Mouse (Mus musculus) adrenal gland, postnatal 25 days (tissue): ENCODE measurements around the gene Polr2h. TPM values are rescaled to one million over a fixed set of nuclear protein-coding genes. Genes with fewer than 3 reads are reported as not detected.

Experiments
- DNase-seq: peaks from one replicate; pipeline ENCODE4 v3.0.0; 2021; ENCODE audit warnings: mixed read lengths
- total RNA-seq: library from RNA; stranded (reverse); gene quantifications from 2 replicates; pipeline ENCODE4 v1.2.3, GENCODE M21; 2021

Polr2h gene
- total RNA-seq, 1 experiment from 2014 or later = 56.3 TPM

DNA sequence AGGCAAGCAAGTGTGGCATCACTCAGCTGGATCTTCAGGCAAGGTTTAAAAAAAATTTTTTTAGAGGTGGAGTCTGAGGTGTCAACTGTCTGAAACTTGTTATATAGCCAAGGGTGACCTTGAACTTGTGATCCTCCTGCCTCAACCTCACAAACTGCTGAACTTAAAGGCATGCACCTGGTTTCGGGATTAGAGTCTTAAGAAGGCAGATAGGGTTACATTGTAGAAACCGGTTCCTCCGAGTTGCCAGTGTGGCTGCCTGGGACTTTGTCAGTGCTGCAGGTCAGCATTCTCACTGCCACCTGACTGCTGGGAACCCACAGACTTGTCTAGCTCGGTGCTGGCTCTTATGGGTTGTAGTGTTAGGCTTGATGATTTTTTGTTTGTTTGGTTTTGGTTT is 5.8 kb downstream of the Polr2h start:
- no peak for DNase-seq

DNA sequence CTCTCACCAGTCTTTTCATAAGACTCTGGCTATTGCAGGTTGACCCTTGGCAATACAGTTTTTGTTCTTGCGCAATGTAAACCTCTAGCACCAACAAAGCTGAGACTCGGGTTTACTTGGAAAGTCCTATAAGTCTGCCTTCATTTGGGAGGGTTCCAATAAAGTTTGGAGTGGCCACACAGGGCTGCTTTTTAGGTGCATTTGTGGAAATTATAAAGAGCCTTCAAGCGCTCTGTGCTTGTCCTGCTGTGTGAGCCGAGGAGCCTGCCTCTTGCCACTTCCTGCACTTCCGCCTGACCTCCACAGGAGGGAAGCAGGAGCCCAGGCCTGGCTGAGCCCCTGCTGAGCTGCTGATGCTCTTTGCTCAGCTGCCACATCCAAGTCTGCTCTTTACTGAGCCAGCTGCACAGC is 6.9 kb downstream of the Polr2h start:
- peak; percentile 71 for DNase-seq

DNA sequence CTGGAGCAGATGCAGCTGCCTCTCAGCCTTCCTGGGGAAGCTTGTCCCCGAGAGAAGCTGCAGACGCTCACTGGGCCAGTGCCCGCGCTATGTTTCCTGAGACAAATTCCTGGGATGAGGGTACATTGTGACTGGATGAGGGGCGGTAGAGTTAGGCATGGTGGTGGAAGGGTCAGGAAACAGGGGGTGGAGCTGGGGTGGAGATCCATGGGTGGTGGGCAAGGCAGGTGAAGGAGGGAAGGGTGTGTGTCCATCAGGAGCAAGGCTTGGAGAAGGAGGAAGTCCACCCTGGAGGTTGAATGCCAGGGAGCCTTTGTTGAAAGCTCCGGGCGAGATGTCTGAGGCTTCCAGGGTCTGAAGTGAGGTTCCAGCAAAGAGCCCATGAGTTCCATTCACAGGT is 7.9 kb downstream of the Polr2h start:
- no peak for DNase-seq

DNA sequence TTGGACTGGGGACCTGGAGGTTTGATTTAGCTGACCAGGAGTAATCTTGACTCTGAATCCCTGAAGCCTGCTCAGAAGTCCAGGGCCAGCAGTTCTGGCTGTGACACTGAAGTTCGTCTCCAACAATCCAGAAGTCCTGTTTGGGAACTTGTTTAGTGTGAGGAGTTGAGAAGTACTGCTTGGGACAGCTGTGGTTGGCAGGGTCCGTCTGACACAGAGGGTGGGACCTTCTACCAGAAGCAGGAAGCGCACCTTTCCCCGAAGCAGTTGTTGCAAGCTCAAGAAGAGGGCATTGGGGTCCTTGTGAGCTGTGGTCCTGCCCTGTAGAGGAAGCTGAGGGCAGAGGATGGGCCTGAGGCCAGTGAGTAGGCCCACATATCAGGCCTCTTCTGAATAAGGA is 8.3 kb downstream of the Polr2h start:
- no peak for DNase-seq

DNA sequence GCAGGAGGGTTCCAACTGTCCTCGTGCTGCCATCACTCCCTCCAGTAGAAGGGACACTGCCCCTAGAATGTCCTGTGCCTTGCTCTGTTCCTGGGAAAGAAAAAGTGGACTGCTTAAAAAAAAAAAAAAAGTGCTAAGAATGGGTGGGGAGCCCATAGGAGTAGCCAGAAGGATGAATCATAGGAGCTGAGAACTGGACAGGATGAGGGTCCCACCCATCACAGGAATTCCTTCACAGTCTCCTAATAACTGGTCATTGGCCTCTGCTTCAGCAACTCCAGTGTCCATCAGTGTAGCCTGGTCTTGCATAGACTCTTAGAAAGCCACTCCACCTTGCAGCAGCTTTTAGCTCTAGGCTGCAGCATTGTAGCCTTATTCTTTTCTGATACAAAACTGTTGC is 8.9 kb downstream of the Polr2h start:
- no peak for DNase-seq

DNA sequence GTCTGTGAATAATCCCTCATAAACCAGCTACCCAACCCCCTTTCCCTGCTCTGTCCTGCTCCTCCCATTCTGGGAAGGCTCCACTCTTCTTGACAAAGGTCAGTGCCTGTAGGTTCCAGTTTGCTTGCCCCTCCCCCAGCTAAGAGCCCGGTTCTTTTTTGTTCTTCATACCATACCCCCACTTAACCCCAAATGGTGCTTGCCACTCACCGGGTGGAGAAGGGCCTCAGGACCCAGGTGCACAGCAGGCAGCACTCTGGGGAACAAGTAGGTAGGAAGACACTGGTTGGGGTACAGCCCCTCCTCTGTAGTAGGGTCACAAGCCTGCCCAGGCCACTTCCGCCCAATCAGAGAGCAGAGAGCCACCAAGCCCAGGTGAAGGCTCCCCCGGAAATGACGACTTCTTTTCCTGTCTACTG is 12.8 kb downstream of the Polr2h start:
- no peak for DNase-seq

DNA sequence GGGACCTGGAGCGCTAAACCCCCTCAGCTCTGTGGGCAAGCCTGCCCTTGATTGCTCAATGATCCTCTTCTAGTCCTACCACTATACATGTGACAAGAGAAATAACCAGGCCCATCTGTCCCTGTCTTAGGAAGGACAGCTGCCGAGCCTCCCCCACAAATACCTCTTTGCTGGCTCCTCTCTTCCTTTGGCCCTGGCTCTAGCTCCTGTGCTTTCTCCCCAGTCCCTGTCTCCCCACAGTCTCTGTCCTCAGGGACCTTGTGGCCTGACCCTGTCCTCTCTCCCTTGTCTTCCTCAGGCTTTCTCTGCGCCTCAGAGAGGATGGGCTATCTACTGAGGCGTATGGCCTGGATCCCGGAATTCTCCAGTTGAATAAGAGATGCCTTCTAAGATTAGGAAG is 14.2 kb downstream of the Polr2h start:
- no peak for DNase-seq

DNA sequence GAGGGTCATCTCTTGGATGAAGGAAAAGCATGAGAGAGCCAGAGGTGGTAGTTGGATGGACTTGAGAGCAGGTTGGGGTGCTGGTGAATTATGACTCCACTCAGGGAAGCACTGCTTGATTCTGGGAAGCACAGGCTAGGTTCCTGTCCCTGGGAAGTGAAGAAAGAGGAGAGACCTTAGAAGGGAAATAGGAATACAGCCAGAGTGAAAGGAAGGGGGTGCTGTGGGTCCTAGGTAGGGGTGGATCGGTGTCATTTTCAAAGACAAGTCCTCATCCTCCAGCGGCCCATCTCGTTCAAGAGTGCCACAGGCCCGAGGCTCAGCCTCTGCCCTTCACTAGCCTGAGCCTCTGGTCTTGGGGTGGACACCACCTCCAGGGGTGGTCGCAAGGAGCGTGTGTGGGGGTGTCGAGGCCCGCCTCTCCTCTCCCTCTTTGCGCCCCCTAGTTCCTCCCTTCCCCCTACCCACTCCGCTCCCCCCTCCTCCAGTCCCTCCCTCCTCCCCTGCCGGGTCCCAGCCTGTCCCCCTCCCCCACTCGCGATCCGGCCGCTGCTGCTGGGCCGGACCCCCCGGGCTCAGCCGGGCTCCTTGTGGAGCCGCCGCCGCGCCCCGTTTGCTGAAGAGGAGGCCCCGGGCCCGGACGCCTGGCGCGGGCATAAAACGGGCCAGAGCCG is 14.9 kb downstream of the Polr2h start:
- DNase-seq = no peak

DNA sequence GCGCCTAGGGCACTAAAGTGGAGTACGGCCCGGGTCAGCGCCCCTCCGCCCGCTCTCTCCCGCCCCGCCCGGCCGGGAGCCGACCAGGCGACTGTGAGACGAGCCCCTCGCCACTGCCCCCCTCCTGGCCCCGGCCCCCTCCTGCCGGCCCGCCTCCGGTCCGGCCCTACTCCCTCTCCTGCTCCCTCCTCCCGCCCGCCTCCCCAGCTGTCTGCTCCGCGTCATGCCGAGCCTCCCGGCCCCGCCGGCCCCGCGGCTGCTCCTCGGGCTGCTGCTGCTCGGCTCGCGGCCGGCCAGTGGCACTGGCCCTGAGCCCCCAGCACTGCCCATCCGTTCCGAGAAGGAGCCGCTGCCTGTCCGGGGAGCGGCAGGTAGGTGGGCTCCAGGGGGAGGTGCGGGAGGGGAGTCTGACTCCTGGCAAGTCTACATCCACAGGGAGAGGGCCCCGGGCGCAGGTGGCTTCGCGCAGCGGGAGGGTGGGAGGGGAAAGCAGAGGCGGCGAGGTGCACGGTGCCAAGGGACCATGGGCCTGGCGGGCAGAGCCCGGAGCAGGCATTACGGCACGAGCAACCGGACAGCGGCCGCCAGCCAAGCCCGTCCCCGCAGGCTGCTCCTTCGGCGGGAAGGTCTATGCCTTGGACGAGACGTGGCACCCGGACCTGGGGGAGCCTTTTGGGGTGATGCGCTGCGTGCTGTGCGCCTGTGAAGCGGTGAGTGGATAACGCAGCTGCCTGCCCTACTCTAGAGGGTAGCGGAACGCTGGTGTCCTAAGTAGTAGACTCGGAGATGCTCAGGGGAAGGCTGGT is 15.7 kb downstream of the Polr2h start, which contains the start of gene Chrd:
TSS of gene Chrd (plus strand) at position 203 of the 806 bp plus-strand sequence.
- DNase-seq = peak; percentile 78

DNA sequence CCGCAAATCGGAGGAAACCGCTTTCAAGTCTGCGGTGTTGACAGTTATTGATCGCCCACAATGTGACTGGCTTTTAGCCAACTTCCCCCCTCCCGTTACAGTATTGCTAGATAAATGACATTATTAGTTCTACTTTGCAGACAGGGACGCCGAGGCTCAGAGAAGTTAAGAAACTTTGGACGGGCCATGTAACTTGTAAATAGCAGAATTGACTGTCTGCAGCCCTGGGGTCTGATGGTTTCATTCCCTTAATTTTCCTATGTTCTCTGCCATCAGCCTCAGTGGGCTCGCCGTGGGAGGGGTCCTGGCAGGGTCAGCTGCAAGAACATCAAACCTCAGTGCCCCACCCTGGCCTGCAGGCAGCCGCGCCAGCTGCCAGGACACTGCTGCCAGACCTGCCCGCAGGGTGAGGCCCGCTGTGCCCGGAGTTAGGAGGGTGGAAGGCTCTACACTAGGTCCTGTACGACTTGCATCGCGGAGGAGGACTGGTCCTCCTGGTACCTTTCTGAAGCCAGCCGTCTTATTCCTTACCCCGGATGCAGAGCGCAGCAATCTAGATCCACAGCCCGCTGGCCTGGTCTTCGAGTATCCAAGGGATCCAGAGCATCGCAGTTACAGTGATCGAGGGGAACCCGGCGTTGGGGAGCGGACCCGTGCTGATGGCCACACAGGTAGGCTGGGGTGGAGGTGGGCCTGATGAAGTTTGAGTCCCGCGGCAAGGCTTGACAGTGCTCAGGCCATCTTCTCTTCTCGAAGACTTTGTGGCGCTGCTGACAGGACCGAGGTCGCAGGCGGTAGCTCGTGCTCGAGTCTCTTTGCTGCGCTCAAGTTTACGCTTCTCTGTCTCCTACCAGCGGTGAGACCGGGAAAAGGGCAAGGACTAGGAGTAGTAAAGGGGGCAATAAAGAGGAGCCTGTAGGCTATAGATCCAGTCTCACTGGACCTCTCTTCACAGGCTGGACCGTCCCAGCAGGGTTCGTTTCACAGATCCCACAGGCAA is 16.6 kb downstream of the Polr2h start, which contains the start of gene Thpo:
TSS of gene Thpo (minus strand) at position 781 of the 1,000 bp plus-strand sequence.
- DNase-seq = no peak

DNA sequence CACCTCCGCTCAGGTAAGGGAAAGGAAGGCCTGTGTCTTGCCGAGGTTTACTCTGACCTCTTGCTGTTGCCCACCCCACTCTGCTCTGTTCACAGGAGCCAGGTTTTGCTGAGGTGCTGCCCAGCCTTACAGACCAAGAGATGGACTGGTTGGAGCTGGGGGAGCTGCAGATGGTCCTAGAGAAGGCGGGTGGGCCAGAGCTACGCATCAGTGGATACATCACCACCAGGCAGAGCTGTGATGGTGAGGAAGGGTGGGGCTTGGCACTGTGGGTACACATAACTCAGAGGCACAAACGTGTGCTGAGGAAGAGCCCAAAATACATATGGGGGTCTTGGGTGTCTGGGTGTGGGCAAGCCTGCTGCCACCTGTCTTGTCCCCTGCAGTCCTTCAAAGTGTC is 18.2 kb downstream of the Polr2h start:
- no peak for DNase-seq

DNA sequence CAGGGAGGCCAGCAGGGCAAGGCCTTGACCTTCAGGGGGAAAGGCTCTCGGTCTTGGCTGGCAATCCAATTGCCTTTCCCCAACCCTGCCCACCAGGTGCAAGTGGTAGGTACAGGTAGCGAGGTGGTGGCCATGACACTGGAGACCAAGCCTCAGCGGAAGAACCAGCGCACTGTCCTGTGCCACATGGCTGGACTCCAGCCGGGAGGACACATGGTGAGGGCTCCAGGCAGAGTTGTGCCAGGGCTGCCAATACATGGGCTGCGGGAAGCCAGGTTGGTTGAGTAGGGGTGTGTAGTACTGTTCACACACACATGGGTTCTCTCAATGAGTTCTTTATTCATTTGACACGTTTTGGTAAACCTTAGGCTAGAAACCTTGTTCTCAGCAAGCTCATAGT is 18.7 kb downstream of the Polr2h start:
- DNase-seq = no peak

DNA sequence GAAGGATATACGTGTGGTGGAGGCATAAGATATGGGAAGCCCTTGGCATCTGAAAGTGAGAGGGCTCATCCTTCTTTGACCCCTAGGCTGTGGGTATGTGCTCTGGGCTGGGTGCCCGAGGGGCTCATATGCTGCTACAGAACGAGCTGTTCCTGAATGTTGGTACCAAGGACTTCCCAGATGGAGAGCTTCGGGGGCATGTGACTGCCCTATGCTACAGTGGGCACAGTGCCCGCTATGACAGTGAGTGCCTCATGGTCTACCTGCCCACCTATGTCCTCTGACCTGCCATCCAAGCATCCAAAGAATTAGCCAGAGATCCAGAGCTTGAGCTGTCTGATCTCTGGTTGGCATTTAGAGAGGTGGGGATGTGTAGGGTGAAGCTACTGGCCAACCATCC is 19.4 kb downstream of the Polr2h start:
- no peak for DNase-seq

DNA sequence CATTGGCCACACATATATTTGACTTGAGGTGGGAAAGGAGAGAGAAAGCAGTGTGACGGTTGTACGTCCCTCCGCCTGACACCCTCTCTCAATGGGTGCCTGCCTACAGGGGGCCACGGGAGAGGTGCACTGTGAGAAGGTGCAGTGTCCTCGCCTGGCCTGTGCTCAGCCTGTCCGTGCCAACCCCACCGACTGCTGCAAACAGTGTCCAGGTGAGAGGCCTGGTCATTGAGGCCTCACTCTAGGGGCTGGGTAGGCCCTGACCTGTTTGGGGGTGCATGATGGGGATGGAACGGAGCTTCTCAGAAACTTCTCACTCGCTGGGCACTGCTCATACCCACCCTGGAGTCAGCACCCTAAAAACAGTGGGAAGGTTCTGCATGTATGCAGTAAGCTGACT is 22.4 kb downstream of the Polr2h start:
- no peak for DNase-seq

DNA sequence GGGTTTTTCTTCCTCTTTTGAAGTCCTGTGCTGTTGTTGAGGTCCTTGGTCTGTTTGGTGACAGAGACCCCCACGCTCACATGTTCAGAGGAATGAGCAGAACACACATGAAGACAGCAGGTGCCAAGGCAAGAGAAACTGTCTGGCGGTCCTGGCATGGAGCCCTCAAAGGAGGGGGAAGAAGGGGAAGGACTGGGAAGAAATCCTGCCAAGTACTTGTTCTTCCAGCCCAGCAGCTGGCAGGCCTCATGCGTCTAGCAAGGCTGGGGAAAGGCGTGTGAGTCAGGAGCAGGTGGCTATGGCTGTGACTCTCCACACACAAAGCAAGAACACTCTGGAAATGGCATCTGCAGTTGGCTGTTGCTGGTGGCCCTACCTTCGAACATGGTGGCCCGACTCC is 29.2 kb downstream of the Polr2h start:
- peak; percentile 65 for DNase-seq

DNA sequence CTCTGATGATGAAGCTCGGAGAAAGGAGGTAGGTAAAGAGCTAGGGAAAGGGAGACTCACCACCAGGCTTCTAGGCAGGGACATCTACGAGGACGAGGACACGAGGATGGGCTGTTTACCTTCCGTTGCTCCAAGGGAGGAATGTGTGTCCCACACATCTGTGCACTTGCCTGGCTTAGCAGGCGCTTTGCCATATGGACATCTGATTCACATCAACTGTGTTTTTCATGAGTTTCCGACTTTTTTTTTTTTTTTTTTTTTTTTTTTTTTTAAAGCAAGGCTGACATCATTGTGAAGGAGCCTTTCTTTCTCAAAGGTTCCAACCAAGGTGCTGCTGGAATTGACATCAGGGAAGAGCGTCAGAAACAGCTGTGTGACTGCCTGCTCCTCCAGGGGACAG is 33.1 kb downstream of the Polr2h start:
- no peak for DNase-seq

DNA sequence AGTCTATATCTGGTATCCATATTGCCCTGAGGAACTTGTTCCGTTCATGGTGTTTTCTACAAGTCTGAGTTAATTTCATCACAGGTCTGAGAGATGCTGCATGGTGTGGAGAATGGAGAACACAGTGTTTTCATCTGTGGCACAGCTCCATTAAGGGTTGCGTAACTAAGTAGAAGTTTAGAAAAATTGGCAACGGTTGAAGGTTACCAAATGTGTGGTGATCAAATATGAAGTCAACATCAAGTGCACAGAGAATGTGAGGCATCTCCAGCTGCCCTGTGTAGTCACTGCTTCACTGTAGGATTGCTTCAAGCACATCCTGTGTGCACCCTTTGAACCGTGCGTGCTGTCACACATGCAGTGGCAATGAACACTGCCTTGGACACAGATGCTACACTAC is 38.6 kb downstream of the Polr2h start:
- no peak for DNase-seq

DNA sequence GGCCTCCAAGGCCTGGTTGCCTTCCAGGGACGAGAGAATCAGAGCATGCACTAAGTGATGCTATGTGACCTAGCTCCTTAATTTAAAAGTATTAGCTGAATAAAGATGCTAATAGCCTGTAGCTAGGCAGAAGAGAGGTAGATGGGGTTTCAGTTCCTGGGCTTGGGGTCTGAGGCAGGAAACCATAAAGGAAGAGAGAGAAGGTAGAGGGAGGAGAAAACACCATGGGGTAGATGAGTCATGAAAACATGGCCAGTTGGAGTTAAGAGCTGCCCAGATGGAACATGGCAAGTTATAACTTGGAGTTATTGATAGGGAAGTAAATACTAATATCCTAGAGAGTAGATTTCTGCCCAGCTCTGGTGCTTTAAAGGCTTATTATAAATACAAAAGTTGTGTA is 39.9 kb downstream of the Polr2h start:
- DNase-seq = no peak

DNA sequence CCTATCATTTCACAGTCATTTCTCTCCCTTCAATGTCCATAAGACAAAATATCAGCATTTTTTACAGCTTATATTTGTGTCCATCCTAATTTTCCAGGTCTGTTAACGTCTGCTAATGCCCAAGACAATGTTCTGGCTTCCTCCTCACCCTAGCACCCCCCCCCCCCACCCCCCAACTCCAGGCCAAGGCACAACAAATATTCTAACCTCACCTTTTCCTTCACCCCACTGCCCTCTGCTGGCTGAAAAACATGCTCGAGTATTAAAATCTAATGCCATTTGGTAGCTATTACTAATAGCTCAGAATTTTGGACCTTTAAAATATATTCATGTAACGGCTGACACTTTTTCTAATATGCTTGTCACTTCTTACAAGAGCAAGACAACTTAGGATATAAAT is 44.2 kb downstream of the Polr2h start:
- DNase-seq = peak; percentile 53

DNA sequence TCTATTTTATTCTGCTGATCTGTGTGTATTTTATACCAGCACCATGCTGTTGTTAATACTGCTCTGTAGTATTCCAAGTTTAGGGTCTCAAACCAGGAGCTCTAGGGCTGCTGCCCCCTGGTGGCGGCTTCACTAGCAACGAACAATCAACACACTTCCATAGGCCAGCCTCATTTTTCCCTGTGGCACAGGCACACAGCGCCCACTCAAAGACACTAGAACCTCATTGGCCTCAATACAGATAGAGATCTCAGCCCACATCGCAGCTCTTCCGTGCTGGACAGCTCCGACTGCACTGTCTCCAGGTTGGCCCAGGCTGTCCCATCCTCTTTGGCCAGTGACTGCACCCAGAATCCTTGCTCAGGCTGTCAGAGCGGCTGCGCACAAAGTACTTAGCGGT is 47.8 kb downstream of the Polr2h start:
- peak; percentile 62 for DNase-seq
